Mouse (Mus musculus) lung, postnatal 10 days (tissue): ENCODE results near the gene Kifc3.
"Not testable (repeated sequence)": the region's sequence is repeated elsewhere in the genome, so short reads cannot be mapped to it uniquely, and the experiment has no call there.

Experiments
- DNase-seq: peaks from one replicate; pipeline ENCODE4 v3.0.0; 2021

Gene Kifc3

GRCm38 (mm10) chr8:95201491-95201890 is 1.1 kb downstream of the Kifc3 start:
- DNase-seq: no peak

- no peak for DNase-seq
Observed at GRCm38 (mm10) chr8:95200001-95200405, 2.6 kb downstream of the Kifc3 start.

GRCm38 (mm10) chr8:95195728-95196127 is 6.9 kb downstream of the Kifc3 start:
- no peak for DNase-seq

- DNase-seq: no peak
Observed at GRCm38 (mm10) chr8:95191497-95192175, 11.0 kb downstream of the Kifc3 start.

GRCm38 (mm10) chr8:95187579-95187978 is 15.0 kb downstream of the Kifc3 start:
- DNase-seq: no peak

GRCm38 (mm10) chr8:95185891-95186513 is 16.6 kb downstream of the Kifc3 start:
- no peak for DNase-seq

GRCm38 (mm10) chr8:95185104-95185503 is 17.5 kb downstream of the Kifc3 start:
- no peak for DNase-seq

GRCm38 (mm10) chr8:95184171-95184570 is 18.4 kb downstream of the Kifc3 start:
- DNase-seq: no peak

GRCm38 (mm10) chr8:95181850-95182249 is 20.8 kb downstream of the Kifc3 start:
- no peak for DNase-seq

GRCm38 (mm10) chr8:95178191-95178590 is 24.4 kb downstream of the Kifc3 start:
- no peak for DNase-seq

GRCm38 (mm10) chr8:95176985-95177384 is 25.6 kb downstream of the Kifc3 start:
- DNase-seq: no peak

GRCm38 (mm10) chr8:95175808-95176207 is 26.8 kb downstream of the Kifc3 start:
- DNase-seq: no peak

GRCm38 (mm10) chr8:95175306-95175705 is 27.3 kb downstream of the Kifc3 start:
- no peak for DNase-seq

GRCm38 (mm10) chr8:95172433-95172832 is 30.2 kb downstream of the Kifc3 start:
- no peak for DNase-seq

GRCm38 (mm10) chr8:95167726-95168125 is 34.9 kb downstream of the Kifc3 start:
- DNase-seq: no peak

GRCm38 (mm10) chr8:95166400-95166799 is 36.2 kb downstream of the Kifc3 start:
- DNase-seq: no peak

- peak; percentile 30 for DNase-seq
Observed at GRCm38 (mm10) chr8:95165923-95166322, 36.7 kb downstream of the Kifc3 start.

GRCm38 (mm10) chr8:95164469-95164868 is 38.1 kb downstream of the Kifc3 start:
- no peak for DNase-seq

- DNase-seq: not testable (repeated sequence)
Observed at GRCm38 (mm10) chr8:95163969-95164368, 38.6 kb downstream of the Kifc3 start.

GRCm38 (mm10) chr8:95162785-95163184 is 39.8 kb downstream of the Kifc3 start:
- DNase-seq: no peak

GRCm38 (mm10) chr8:95159344-95159743 is 43.3 kb downstream of the Kifc3 start:
- DNase-seq: no peak

- DNase-seq: no peak
Observed at GRCm38 (mm10) chr8:95158654-95159053, 44.0 kb downstream of the Kifc3 start.

- no peak for DNase-seq
Observed at GRCm38 (mm10) chr8:95157145-95157544, 45.5 kb downstream of the Kifc3 start.

- DNase-seq: no peak
Observed at GRCm38 (mm10) chr8:95156108-95156507, 46.5 kb downstream of the Kifc3 start.

- DNase-seq: no peak
Observed at GRCm38 (mm10) chr8:95155361-95155760, 47.3 kb downstream of the Kifc3 start.
